Comparison of ENCODE assay signal across 7 mouse cellular contexts in genomic region chr17:46143578-46144423, GRCm38 (mm10). TPM values are rescaled to one million over a fixed set of nuclear protein-coding genes. Genes with fewer than 3 reads are reported as not detected.
A peak's percentile ranks its signal among the peaks of the same experiment; 100 is the strongest.
DNase-seq lines count a peak whose midpoint lies in the region; ATAC-seq lines count a peak whose summit lies in the region.

Gene Rsph9, minus strand, starts transcription at chr17:46144216.

- H3K9me3 ChIP-seq in erythroblast, embryonic 14.5 days (ENCODE audit: control insufficient read depth, low read length): no peaks in the 10 kb centered on the region
- H3K9me3 ChIP-seq in heart, embryonic 10.5 days: no peaks in the 10 kb centered on the region
- no peaks in the 10 kb centered on the region for H3K9me3 ChIP-seq in kidney, embryonic 14.5 days (ENCODE audit: control insufficient read depth, low read length)
- no peaks in the 10 kb centered on the region for H3K9me3 ChIP-seq in limb, embryonic 15.5 days
- H3K9me3 ChIP-seq in midbrain, embryonic 16.5 days (replicated peaks; ENCODE audit: control insufficient read depth, low read length, poor library complexity, severe bottlenecking): no peaks in the 10 kb centered on the region

- peaks cover 7% of the 10 kb centered on the region for H3K27me3 ChIP-seq in erythroblast, embryonic 14.5 days (ENCODE audit: control insufficient read depth)
- no peaks in the 10 kb centered on the region; the same call in 1 of the 2 replicates for H3K27me3 ChIP-seq in heart, embryonic 10.5 days (ENCODE audit: insufficient read depth, poor library complexity, severe bottlenecking)
- H3K27me3 ChIP-seq in kidney, embryonic 14.5 days (ENCODE audit: control insufficient read depth, insufficient read depth, low read length): no peaks in the 10 kb centered on the region
- no peaks in the 10 kb centered on the region for H3K27me3 ChIP-seq in limb, embryonic 15.5 days
- no peaks in the 10 kb centered on the region for H3K27me3 ChIP-seq in midbrain, embryonic 16.5 days (ENCODE audit: control insufficient read depth, insufficient read depth, low read depth, low read length)

- H3K27ac ChIP-seq in heart, embryonic 10.5 days: peak within 1 kb of the TSS; percentile 75
- 0 out of 2 replicates have a peak within 1 kb of the TSS, but pooled peaks have one; percentile 24 for H3K27ac ChIP-seq in kidney, embryonic 14.5 days (ENCODE audit: low read depth, low read length)
- H3K27ac ChIP-seq in limb, embryonic 15.5 days: peak within 1 kb of the TSS; percentile 70
- H3K27ac ChIP-seq in midbrain, embryonic 16.5 days (ENCODE audit: low read length): peak within 1 kb of the TSS; percentile 68

- peak within 1 kb of the TSS; percentile 89 for H3K4me2 ChIP-seq in kidney, embryonic 14.5 days (replicated peaks; ENCODE audit: low read depth, low read length)
- peak within 1 kb of the TSS; percentile 80 for H3K4me2 ChIP-seq in limb, embryonic 15.5 days
- H3K4me2 ChIP-seq in midbrain, embryonic 16.5 days (ENCODE audit: low read length): peak within 1 kb of the TSS; percentile 66

- peak; percentile 90 for DNase-seq in adrenal gland, postnatal 10 days
- DNase-seq in heart, embryonic 10.5 days (ENCODE audit: low spot score): peak; percentile 96
- DNase-seq in spleen, postnatal 4 days (ENCODE audit: low spot score in 2 of 2): peak; percentile 81 to 87

- H3K36me3 ChIP-seq in erythroblast, embryonic 14.5 days (ENCODE audit: control insufficient read depth): peaks cover 49% of the 10 kb centered on the region
- H3K36me3 ChIP-seq in heart, embryonic 10.5 days: peaks cover 39% of the 10 kb centered on the region
- H3K36me3 ChIP-seq in kidney, embryonic 14.5 days (ENCODE audit: control insufficient read depth, insufficient read depth, low read length): peaks cover 26% of the 10 kb centered on the region
- H3K36me3 ChIP-seq in limb, embryonic 15.5 days: peaks cover 29% of the 10 kb centered on the region
- peaks cover 14% of the 10 kb centered on the region for H3K36me3 ChIP-seq in midbrain, embryonic 16.5 days (ENCODE audit: control insufficient read depth, insufficient read depth, low read length)

- ATAC-seq in kidney, embryonic 14.5 days (ENCODE audit: low FRiP score, low TSS enrichment): peak; percentile 97
- ATAC-seq in limb, embryonic 15.5 days (ENCODE audit: insufficient number of reproducible peaks, low FRiP score, low TSS enrichment, low read depth): peak; percentile 91
- peak; percentile 98 for ATAC-seq in midbrain, embryonic 16.5 days

- H3K4me1 ChIP-seq in erythroblast, embryonic 14.5 days (ENCODE audit: control insufficient read depth): peaks cover 47% of the 10 kb centered on the region
- H3K4me1 ChIP-seq in heart, embryonic 10.5 days: peaks cover 28% of the 10 kb centered on the region
- peaks cover 11% of the 10 kb centered on the region for H3K4me1 ChIP-seq in kidney, embryonic 14.5 days (ENCODE audit: control insufficient read depth, insufficient read depth, low read length)
- peaks cover 12% of the 10 kb centered on the region for H3K4me1 ChIP-seq in limb, embryonic 15.5 days
- H3K4me1 ChIP-seq in midbrain, embryonic 16.5 days (ENCODE audit: control insufficient read depth, insufficient read depth, low read length): peaks cover 11% of the 10 kb centered on the region; the same call in 1 of the 2 replicates

- 7% methylated on average over 37 of the region's 37 CpGs for WGBS in heart, embryonic 10.5 days
- 5% methylated on average over 37 of the region's 37 CpGs for WGBS in kidney, embryonic 14.5 days
- 6% methylated on average over 37 of the region's 37 CpGs for WGBS in limb, embryonic 15.5 days
- 6% methylated on average over 37 of the region's 37 CpGs for WGBS in midbrain, embryonic 16.5 days

- H3K9ac ChIP-seq in kidney, embryonic 14.5 days (ENCODE audit: low read depth, low read length): peak within 1 kb of the TSS; percentile 44; the same call in 1 of the 2 replicates
- H3K9ac ChIP-seq in limb, embryonic 15.5 days: peak within 1 kb of the TSS; percentile 18; the same call in 1 of the 2 replicates
- H3K9ac ChIP-seq in midbrain, embryonic 16.5 days (ENCODE audit: low read depth, low read length): peak within 1 kb of the TSS; percentile 76

- peak within 1 kb of the TSS; percentile 64 for H3K4me3 ChIP-seq in erythroblast, embryonic 14.5 days (replicated peaks)
- H3K4me3 ChIP-seq in heart, embryonic 10.5 days: peak within 1 kb of the TSS; percentile 63
- H3K4me3 ChIP-seq in kidney, embryonic 14.5 days (ENCODE audit: low read length): peak within 1 kb of the TSS; percentile 52
- H3K4me3 ChIP-seq in limb, embryonic 15.5 days: peak within 1 kb of the TSS; percentile 49
- H3K4me3 ChIP-seq in midbrain, embryonic 16.5 days (ENCODE audit: low read depth, low read length): peak within 1 kb of the TSS; percentile 59

RNA-seq across cellular contexts. Expression of gene Rsph9, which starts in this region (rescaled TPM):
- 1 to 10 TPM; 5.0 to 6.3 TPM for total RNA-seq in adrenal gland, postnatal 10 days (2021)
- polyA plus RNA-seq in erythroblast, embryonic 14.5 days (2012): 0.42 TPM in 1 of 2 replicates, not detected in the other
- 5.1 and 7.3 TPM in 2 replicates for polyA plus RNA-seq in heart, embryonic 10.5 days (2016; fragmentation: Nextera tagmentation; extraction: Ambion mirVana)
- 14.4 and 14.8 TPM in 2 replicates for polyA plus RNA-seq in kidney, embryonic 14.5 days (2014; fragmentation: Nextera tagmentation; extraction: Ambion mirVana)
- 9.6 and 10.1 TPM in 2 replicates for polyA plus RNA-seq in limb, embryonic 15.5 days (2015; fragmentation: Nextera tagmentation; extraction: Ambion mirVana)
- 61.6 and 74.5 TPM in 2 replicates for polyA plus RNA-seq in midbrain, embryonic 16.5 days (2015; fragmentation: Nextera tagmentation; extraction: Ambion mirVana)

Comparison
In these comparisons a context has a peak if more than half of its experiments do, and no peak if none do; other contexts are left out.
1. Peak in every context shown above with its lines: DNase-seq, ATAC-seq, H3K4me3 ChIP-seq and H3K27ac ChIP-seq.
2. H3K27ac ChIP-seq: peak in every context shown above with its lines; median percentile 75 in heart, embryonic 10.5 days; 70 in limb, embryonic 15.5 days; 68 in midbrain, embryonic 16.5 days; 24 in kidney, embryonic 14.5 days.
3. H3K9ac ChIP-seq: peak in every context shown above with its lines; median percentile 76 in midbrain, embryonic 16.5 days; 44 in kidney, embryonic 14.5 days; 18 in limb, embryonic 15.5 days.